Mouse (Mus musculus) midbrain, embryonic 14.5 days (tissue): ENCODE data around the gene Lmo4. TPM values are rescaled to one million over a fixed set of nuclear protein-coding genes. Genes with fewer than 3 reads are reported as not detected.

Experiments
- ATAC-seq: fragments of 200-750 bp; cut with Nextera tagmentation; 2 replicates; pipeline ENCODE4 v1.8.0; 2017; ENCODE audit warnings: moderate number of reproducible peaks, moderate library complexity; ENCODE audit not compliant: low FRiP score, low TSS enrichment
- DNase-seq: peaks from one replicate; pipeline ENCODE4 v3.0.0-alpha.2; 2015
- H3K27ac ChIP-seq: fragments of 300-500 bp; sonication (generic); replicated peaks from 2 replicates; pipeline ENCODE4 v1.5.1; 2014; ENCODE audit warnings: mild to moderate bottlenecking, low read depth, low read length, moderate library complexity
- H3K27me3 ChIP-seq: fragments of 300-500 bp; sonication (generic); 2 replicates; pipeline ENCODE4 v1.6.1; 2014; ENCODE audit warnings: low read length, control low read depth, mixed read lengths; ENCODE audit not compliant: control insufficient read depth, insufficient read depth
- H3K36me3 ChIP-seq: fragments of 300-500 bp; sonication (generic); 2 replicates; pipeline ENCODE4 v1.6.1; 2014; ENCODE audit warnings: low read length, control low read depth; ENCODE audit not compliant: control insufficient read depth, insufficient read depth
- H3K4me1 ChIP-seq: fragments of 300-500 bp; sonication (generic); 2 replicates; pipeline ENCODE4 v1.6.1; 2014; ENCODE audit warnings: mild to moderate bottlenecking, antibody characterized with exemption, low read length, control low read depth; ENCODE audit not compliant: control insufficient read depth, insufficient read depth
- H3K4me2 ChIP-seq: fragments of 300-500 bp; sonication (generic); 2 replicates; pipeline ENCODE4 v1.6.1; 2014; ENCODE audit warnings: mild to moderate bottlenecking, low read length, moderate library complexity
- H3K4me3 ChIP-seq: fragments of 300-500 bp; sonication (generic); replicated peaks from 2 replicates; pipeline ENCODE4 v1.5.1; 2014; ENCODE audit warnings: low read depth, low read length
- H3K9ac ChIP-seq: fragments of 300-500 bp; sonication (generic); replicated peaks from 2 replicates; pipeline ENCODE4 v1.6.1; 2014; ENCODE audit warnings: mild to moderate bottlenecking, low read length, moderate library complexity
- H3K9me3 ChIP-seq: fragments of 300-500 bp; sonication (generic); 2 replicates; pipeline ENCODE4 v1.6.1; 2016; ENCODE audit warnings: low read length, control low read depth, mixed read lengths; ENCODE audit not compliant: control insufficient read depth
- WGBS: fragments of 180-500 bp; shearing (Covaris S2); extraction: QIAGEN DNeasy Blood & Tissue Kit; methylation state at CpG from one replicate; pipeline ENCODE4 v1.1.7; 2014; 5-methylcytosine and 5-hydroxymethylcytosine counted together
- polyA plus RNA-seq: library from polyadenylated mRNA; unstranded; fragments of >200 nt; fragmentation: Nextera tagmentation; extraction: Ambion mirVana; gene quantifications from 2 replicates; pipeline ENCODE4 v1.2.1, GENCODE M21; 2014

Lmo4 gene
- polyA plus RNA-seq, 1 experiment from 2014 or later, result 67.5 TPM

- Histone ChIP-seq H3K27ac (no peak overlapping the region), H3K4me2 (no peak overlapping the region), H3K36me3 (no peaks in the 10 kb centered on the region), H3K4me3 (no peak overlapping the region), H3K9me3 (no peaks in the 10 kb centered on the region), H3K9ac (no peak overlapping the region), H3K27me3 (no peaks in the 10 kb centered on the region), H3K4me1 (0 out of 2 replicates have a peak, but pooled peaks cover 4% of the 10 kb centered on the region)
- 96% methylated on average over 1 of the region's 1 CpGs for WGBS
- ATAC-seq (no peak), DNase-seq (no peak)
These were observed 1.9 kb upstream of the Lmo4 start for GRCm38 (mm10) chr3:144206942-144207341.

- Histone ChIP-seq H3K4me1 (peaks cover 10% of the 10 kb centered on the region), H3K4me3 (peak overlapping the region; percentile 66), H3K27me3 (no peaks in the 10 kb centered on the region), H3K4me2 (peak overlapping the region; percentile 71), H3K27ac (peak overlapping the region; percentile 96; the same call in 1 of the 2 replicates), H3K9ac (peak overlapping the region; percentile 84), H3K9me3 (no peaks in the 10 kb centered on the region), H3K36me3 (no peaks in the 10 kb centered on the region)
- ATAC-seq (no peak), DNase-seq (no peak)
- WGBS, result 21% methylated on average over 3 of the region's 3 CpGs
These were observed 1.2 kb upstream of the Lmo4 start for GRCm38 (mm10) chr3:144206261-144206660.

GRCm38 (mm10) chr3:144205351-144206153 is 532 bp upstream of the Lmo4 start:
- no peaks in the 10 kb centered on the region for H3K9me3 ChIP-seq
- peak; percentile 97 for DNase-seq
- H3K4me3 ChIP-seq, result peak overlapping the region; percentile 66
- H3K9ac ChIP-seq, result peak overlapping the region; percentile 84
- under 1% methylated on average over 68 of the region's 69 CpGs for WGBS
- peak; percentile 93 for ATAC-seq
- H3K36me3 ChIP-seq, result no peaks in the 10 kb centered on the region
- peaks cover 11% of the 10 kb centered on the region for H3K4me1 ChIP-seq
- H3K27ac ChIP-seq, result peak overlapping the region; percentile 96
- H3K4me2 ChIP-seq, result peak overlapping the region; percentile 71
- H3K27me3 ChIP-seq, result no peaks in the 10 kb centered on the region

- DNase-seq (peak; percentile 63), ATAC-seq (no peak)
- no peaks in the 10 kb centered on the region for H3K36me3 ChIP-seq
- peak overlapping the region; percentile 66 for H3K4me3 ChIP-seq
- peak overlapping the region; percentile 84 for H3K9ac ChIP-seq
- H3K4me1 ChIP-seq, result peaks cover 22% of the 10 kb centered on the region
- H3K9me3 ChIP-seq, result no peaks in the 10 kb centered on the region
- H3K27me3 ChIP-seq, result no peaks in the 10 kb centered on the region
- H3K27ac ChIP-seq, result peak overlapping the region; percentile 96
- WGBS, result 0% methylated on average over 5 of the region's 5 CpGs
- H3K4me2 ChIP-seq, result peak overlapping the region; percentile 71
These were observed 1.0 kb downstream of the Lmo4 start for GRCm38 (mm10) chr3:144203988-144204412.

GRCm38 (mm10) chr3:144203259-144203987 is 1.6 kb downstream of the Lmo4 start:
- peak; percentile 64 for DNase-seq
- peaks cover 26% of the 10 kb centered on the region for H3K4me1 ChIP-seq

GRCm38 (mm10) chr3:144202574-144203258 is 2.3 kb downstream of the Lmo4 start:
- no peak for ATAC-seq

More at GRCm38 (mm10) chr3:144203259-144203987, 1.6 kb downstream of the Lmo4 start:
- Histone ChIP-seq H3K9ac (peak overlapping the region; percentile 84), H3K4me2 (peak overlapping the region; percentile 71), H3K9me3 (no peaks in the 10 kb centered on the region), H3K4me3 (peak overlapping the region; percentile 66), H3K36me3 (no peaks in the 10 kb centered on the region), H3K27me3 (no peaks in the 10 kb centered on the region), H3K27ac (peak overlapping the region; percentile 66; the same call in 1 of the 2 replicates)
- ATAC-seq, result no peak
- under 1% methylated on average over 15 of the region's 15 CpGs for WGBS

GRCm38 (mm10) chr3:144201794-144202573 is 3.0 kb downstream of the Lmo4 start:
- peak overlapping the region; percentile 71 for H3K4me2 ChIP-seq
- 0 out of 2 replicates have a peak, but pooled peaks have one; percentile 10 for ATAC-seq
- peak overlapping the region; percentile 84 for H3K9ac ChIP-seq
- H3K36me3 ChIP-seq, result no peaks in the 10 kb centered on the region
- H3K4me3 ChIP-seq, result peak overlapping the region; percentile 66
- DNase-seq, result peak; percentile 82
- H3K27ac ChIP-seq, result peak overlapping the region; percentile 66
- peaks cover 36% of the 10 kb centered on the region for H3K4me1 ChIP-seq
- under 1% methylated on average over 61 of the region's 64 CpGs for WGBS
- H3K27me3 ChIP-seq, result no peaks in the 10 kb centered on the region
- no peaks in the 10 kb centered on the region for H3K9me3 ChIP-seq

More at GRCm38 (mm10) chr3:144202574-144203258, 2.3 kb downstream of the Lmo4 start:
- H3K9ac ChIP-seq, result peak overlapping the region; percentile 84
- H3K4me2 ChIP-seq, result peak overlapping the region; percentile 71
- H3K4me1 ChIP-seq, result peaks cover 28% of the 10 kb centered on the region
- 0% methylated on average over 14 of the region's 14 CpGs for WGBS
- H3K27me3 ChIP-seq, result no peaks in the 10 kb centered on the region
- H3K4me3 ChIP-seq, result peak overlapping the region; percentile 66
- DNase-seq, result peak; percentile 40
- peak overlapping the region; percentile 66 for H3K27ac ChIP-seq
- H3K36me3 ChIP-seq, result no peaks in the 10 kb centered on the region
- H3K9me3 ChIP-seq, result no peaks in the 10 kb centered on the region
